Mouse (Mus musculus) NIH3T3 (cell line): ENCODE measurements around the gene Zcchc24.

Experiments
- DNase-seq: peaks from one replicate; pipeline ENCODE4 v3.0.0-alpha.2; 2012; ENCODE audit warnings: low read depth

Zcchc24 gene

GRCm38 (mm10) chr14:25747996-25748756, 20.7 kb downstream of the Zcchc24 start:
- no peak for DNase-seq

GRCm38 (mm10) chr14:25746971-25747945, 21.6 kb downstream of the Zcchc24 start:
- no peak for DNase-seq

GRCm38 (mm10) chr14:25746371-25746770, 22.5 kb downstream of the Zcchc24 start:
- no peak for DNase-seq

GRCm38 (mm10) chr14:25745365-25746184, 23.3 kb downstream of the Zcchc24 start:
- no peak for DNase-seq

- no peak for DNase-seq
These were observed 25.9 kb downstream of the Zcchc24 start for GRCm38 (mm10) chr14:25742943-25743342.

GRCm38 (mm10) chr14:25741840-25742367, 26.9 kb downstream of the Zcchc24 start:
- DNase-seq, result no peak

- DNase-seq, result no peak
These were observed 27.6 kb downstream of the Zcchc24 start for GRCm38 (mm10) chr14:25741211-25741610.

- DNase-seq, result no peak
These were observed 28.8 kb downstream of the Zcchc24 start for GRCm38 (mm10) chr14:25739957-25740565.

GRCm38 (mm10) chr14:25738591-25739001, 30.2 kb downstream of the Zcchc24 start:
- DNase-seq, result peak; percentile 86

GRCm38 (mm10) chr14:25736589-25736988, 32.2 kb downstream of the Zcchc24 start:
- DNase-seq, result peak; percentile 90

- DNase-seq, result peak; percentile 50
These were observed 32.7 kb downstream of the Zcchc24 start for GRCm38 (mm10) chr14:25736140-25736539.

GRCm38 (mm10) chr14:25734736-25735716, 33.8 kb downstream of the Zcchc24 start:
- DNase-seq, result peak; percentile 88

GRCm38 (mm10) chr14:25727149-25727510, 41.7 kb downstream of the Zcchc24 start:
- DNase-seq, result peak; percentile 50

GRCm38 (mm10) chr14:25726226-25727148, 42.4 kb downstream of the Zcchc24 start:
- peak; percentile 63 for DNase-seq

GRCm38 (mm10) chr14:25725690-25726089, 43.1 kb downstream of the Zcchc24 start:
- peak; percentile 68 for DNase-seq

- peak; percentile 79 for DNase-seq
These were observed 43.8 kb downstream of the Zcchc24 start for GRCm38 (mm10) chr14:25725032-25725497.

GRCm38 (mm10) chr14:25720962-25721707, 47.7 kb downstream of the Zcchc24 start:
- no peak for DNase-seq

- DNase-seq, result no peak
These were observed 49.5 kb downstream of the Zcchc24 start for GRCm38 (mm10) chr14:25719371-25719770.
